Mouse (Mus musculus): ENCODE measurements around the gene Tex44. TPM values are rescaled to one million over a fixed set of nuclear protein-coding genes. Genes with fewer than 3 reads are reported as not detected.
"Not testable (repeated sequence)": the region's sequence is repeated elsewhere in the genome, so short reads cannot be mapped to it uniquely, and the experiment has no call there.

Tex44 gene
- total RNA-seq, 2 experiments from 2014 or later, result not detected

DNA sequence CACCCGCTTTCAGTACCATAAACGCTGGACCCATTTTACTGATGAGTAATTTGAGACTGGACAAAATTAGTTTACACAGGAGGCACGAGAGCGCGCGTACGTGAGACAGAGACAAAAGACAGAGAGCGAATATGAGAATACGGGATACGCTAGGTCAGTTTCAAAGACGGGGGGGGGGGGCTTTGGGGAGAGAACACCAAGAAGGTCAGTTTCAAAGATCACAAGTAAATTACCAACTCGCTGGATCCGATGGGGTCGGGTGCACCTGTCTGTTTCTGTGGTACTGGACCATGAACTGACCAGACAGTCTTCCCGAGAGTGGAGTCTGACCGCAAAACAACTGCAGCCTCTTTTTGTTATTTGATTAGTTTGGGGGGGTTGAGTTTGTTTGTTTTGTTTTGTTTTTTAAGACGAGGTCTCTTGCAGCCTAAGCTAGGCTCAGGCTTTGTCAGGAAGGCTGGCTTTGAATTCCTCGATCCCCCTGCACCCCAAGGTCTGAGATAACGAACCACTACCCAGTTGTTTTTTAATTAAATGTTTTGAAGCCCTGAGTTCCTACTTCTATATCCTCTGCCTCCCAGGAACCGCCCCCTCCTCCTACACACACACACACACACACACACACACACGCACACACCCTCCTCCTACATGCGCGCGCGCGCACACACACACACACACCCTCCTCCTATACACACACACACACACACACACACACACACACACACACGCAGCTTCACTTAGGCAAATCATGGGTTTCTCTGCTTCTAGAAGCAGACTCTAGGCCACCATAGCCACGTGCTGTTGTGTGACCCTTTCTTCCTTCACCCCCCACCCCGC is 15.0 kb downstream of the Tex44 start:
- peak; percentile 58 to 83 for DNase-seq (ENCODE audit: low spot score in 2 of 2)
- intact Hi-C loops (cut with DNase I), result loop anchor here (1.0 kb wide), 2 partner anchors 59 to 91 kb away; no protein-coding TSS in a partner anchor

DNA sequence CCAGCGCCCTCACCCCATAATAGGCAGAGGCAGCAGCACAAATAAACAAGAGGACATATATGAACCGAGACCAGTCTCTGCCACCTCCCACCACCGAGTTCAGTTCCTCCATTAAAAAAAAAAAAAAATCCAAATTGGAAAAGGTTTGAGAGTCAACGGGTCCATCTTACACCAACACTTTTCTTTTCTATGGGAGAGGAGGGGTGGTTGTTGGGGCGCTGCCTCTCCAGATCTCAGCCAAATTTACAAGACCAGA is 15.5 kb downstream of the Tex44 start:
- DNase-seq (ENCODE audit: low spot score in 2 of 2), result no peak
- intact Hi-C loops (cut with DNase I), result no loop called here

DNA sequence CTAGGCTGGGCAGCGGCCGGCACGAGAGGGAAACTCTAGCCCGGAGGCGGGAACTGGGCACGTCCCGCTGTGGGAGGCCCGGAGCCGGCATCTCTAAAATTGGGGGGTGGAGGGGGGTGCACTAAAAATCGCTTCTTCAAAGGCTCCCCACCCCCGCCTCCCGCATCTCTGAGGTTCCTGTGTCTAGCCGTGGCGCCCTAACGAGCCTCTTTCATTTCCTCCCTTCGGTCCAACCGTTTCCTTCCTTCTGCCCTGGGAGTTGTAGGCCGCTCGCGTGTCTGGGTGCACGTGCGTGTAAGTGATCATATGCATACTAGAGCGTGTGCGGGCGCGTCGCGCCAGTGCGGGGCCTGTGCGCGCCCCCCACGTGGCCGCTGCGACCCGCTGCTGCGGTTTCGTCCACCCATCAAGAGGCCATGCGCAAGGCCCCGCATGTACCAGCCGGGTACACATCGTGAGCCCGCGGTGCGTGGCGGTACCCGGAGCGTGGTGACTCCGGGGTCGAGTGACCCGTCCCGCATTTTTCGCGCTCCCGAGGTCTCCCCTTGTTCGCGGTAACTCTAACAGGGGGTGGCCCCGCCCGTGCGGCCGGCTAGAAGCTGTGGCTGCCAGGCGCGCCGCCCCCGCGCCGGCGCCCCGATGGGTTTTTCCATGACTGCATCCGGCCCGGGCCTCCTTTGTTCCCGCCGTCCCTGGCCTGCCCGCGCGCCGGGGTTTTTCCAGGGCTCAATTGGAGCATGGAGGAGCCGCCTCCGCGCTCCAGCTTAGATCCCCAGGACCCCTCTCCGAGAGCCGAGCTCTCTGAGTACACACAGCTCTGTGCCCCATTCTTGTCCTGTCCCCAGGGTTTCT is 16.1 kb downstream of the Tex44 start:
- peak; percentile 78 to 88 for DNase-seq (ENCODE audit: low spot score in 2 of 2)
- intact Hi-C loops (cut with DNase I), result loop anchor here (1.0 kb wide), 1 partner anchor 45 kb away; no protein-coding TSS in a partner anchor

DNA sequence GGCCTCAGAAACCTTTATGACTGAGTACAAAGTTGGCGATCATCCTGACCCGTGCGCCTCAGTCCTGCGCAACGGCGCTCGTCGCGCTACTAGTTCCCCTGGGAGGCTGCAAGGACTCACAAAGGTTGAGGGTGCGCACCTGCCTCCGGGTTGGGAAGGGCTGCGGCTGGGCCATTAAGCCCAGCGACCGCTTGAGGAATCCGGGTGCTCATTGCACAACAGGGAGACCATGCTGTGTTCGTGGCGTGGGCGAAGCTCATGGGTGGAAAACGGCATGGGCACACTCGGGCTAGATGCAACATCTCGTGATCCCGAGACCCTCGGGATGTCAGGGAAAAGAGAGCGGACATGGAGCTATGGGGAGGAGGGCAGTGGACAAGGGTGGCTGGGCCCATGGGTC is 16.7 kb downstream of the Tex44 start:
- no peak for DNase-seq (ENCODE audit: low spot score in 2 of 2)
- intact Hi-C loops (cut with DNase I), result loop anchor here (1.0 kb wide), 1 partner anchor 44 kb away; no protein-coding TSS in a partner anchor

DNA sequence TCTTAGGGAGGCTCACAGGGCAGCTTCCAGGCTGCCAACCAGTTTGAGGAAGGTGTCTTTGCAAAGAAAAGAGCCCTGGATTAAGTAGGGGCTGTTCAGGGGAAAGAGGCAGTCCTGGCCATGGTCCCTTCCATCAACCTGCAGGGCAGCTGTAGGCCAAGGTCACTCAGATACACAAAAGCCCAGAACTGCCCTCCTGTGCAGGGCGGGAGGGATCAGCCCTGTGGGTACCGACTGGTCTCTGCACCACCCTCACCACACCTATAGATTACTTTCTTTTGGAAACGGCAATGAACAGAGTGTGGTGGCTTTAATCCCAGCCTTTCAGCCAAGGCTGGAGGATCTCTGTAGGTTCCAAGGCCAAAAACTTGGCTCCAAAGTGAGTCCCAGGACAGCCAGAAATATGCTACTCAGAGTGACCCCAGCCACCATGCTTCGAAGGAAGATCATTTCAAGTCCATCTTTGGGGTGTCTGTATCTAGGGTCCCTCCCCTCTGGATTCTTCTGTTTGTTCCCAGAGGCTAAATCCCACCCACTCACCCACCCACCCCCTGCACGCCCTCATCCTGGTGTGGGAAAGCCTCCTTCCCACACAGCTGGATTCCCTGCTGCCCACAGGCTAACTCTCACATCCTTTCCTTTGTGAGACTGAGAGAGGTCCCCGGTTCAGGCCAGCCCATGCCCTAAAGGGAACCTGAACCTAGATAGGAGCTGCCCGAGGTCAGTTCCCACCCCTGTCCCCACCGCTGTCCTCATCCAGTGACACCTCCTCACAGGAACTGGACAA is 17.4 kb downstream of the Tex44 start:
- intact Hi-C loops (cut with DNase I), result no loop called here

DNA sequence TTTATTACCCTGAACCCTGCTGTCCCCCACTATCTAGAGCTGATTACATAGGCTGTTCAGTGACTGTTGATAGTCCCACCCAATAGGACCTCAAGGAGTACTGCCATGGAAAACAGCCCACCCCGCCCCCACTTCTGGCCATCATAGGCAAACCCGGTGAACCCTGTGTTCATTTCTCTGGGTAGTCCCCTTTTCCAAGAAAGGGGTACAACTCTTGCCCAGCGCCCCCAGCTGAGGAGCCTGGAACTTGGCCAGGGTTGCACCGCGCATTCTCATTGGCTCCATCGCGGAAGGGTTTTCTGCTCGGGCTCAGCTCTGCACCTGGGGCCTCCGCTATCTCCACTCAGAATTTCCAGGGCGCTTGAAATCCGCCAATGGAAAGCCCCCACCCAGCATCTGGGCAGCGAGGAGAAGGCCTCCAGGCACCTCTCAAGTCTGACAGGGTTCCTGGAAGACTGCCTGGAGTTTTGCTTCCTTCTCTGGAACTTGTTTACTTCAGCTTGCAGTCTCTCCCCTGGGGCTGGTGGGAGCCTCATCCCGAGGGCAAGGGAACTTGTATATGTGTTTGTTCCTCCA is 21.6 kb downstream of the Tex44 start:
- DNase-seq (ENCODE audit: low spot score in 2 of 2), result no peak
- intact Hi-C loops (cut with DNase I), result no loop called here

More for the DNA sequence above, 17.4 kb downstream of the Tex44 start:
- no peak for DNase-seq (ENCODE audit: low spot score in 2 of 2)

DNA sequence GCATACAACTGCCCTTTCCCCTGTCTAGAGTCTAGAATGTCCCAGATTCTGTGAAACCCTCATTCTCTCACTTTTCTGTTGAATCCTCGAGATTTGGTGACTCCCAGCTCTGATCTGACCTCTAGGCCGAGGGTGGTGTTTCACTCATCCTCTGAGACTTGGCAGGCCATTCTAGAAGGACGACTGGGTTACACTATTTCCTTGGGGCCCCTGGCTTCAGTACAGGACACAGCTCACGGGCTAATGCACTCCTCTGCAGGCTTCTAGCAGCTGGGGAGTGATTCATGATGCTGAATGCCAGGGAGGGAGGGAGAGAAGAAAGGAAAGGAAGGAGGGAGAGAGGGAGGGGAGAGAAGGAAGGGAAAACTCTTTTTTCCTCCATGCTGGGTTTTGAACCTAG is 22.1 kb downstream of the Tex44 start:
- intact Hi-C loops (cut with DNase I), result no loop called here
- DNase-seq (ENCODE audit: low spot score in 2 of 2), result no peak

DNA sequence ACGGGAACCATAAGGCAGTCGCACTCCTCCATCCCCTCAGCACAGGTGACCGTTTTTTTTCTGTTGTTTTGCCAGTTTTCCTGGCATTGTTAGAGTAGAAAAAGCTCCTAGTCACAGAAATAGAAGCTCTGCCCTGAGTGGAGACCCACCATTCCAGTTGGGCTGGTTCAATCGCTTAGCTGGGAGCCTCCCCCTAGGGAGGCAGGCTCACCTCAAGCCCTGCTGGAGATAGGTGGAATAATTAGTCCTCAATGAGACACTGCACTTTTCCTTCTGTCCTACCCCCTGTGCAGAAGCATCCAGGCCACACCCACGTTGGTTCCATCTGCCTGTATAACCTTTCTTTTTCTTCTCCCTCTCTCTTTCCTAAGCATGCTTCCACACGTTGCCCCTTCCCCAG is 23.8 kb downstream of the Tex44 start:
- intact Hi-C loops (cut with DNase I), result no loop called here
- no peak for DNase-seq (ENCODE audit: low spot score in 2 of 2)

DNA sequence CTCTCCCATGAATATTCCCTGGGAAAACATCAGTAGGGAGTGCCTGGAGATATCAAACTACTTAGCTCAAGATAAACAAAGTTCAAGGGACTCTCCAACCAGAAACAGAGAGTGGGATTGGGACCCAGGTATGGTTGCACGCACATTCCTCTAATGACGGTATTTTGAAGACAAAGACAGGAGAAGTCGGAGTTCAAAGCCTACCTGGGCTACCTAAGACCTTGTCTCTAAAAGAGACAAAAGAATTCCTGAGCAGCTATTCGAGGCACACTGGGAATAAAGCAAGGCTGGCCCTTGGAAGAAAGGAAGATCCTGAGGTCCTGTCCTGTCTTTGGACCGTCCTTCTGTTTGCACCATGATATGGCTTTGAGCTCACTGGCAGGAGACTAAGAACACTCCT is 26.6 kb downstream of the Tex44 start:
- no peak for DNase-seq (ENCODE audit: low spot score in 2 of 2)
- intact Hi-C loops (cut with DNase I), result no loop called here

DNA sequence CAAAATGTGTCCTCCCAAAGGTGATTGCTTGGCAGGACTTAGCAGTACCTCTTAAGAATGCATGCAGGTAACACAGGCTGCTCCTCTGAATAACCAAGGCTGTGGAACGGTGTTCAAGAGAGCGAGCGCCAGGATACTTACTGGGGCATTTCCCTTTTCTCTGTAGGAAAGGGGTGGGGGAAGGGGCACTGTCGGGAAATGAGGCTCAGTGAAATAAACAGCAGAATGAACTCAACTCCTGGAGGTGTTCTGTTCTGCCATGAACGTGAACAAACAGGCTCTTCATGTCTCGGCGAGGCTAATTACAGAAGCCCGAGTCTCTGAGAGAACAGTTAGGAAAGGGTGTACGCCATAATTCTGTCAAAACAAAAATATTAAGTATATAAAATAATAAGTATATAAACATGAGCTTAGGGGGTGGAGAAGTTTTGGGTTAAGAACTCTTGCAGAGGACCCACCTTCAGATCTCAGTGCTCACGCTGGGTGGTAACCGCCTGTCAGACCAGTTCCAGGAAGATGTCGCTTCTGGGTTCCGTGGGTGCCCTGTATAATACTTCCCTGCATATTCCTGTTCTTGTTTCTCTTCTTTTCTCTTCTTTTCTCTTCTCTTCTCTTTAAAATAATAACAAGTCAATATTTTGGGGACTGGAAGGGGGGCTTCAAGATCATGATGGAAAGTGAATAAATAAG is 30.9 kb downstream of the Tex44 start:
- intact Hi-C loops (cut with DNase I), result no loop called here

DNA sequence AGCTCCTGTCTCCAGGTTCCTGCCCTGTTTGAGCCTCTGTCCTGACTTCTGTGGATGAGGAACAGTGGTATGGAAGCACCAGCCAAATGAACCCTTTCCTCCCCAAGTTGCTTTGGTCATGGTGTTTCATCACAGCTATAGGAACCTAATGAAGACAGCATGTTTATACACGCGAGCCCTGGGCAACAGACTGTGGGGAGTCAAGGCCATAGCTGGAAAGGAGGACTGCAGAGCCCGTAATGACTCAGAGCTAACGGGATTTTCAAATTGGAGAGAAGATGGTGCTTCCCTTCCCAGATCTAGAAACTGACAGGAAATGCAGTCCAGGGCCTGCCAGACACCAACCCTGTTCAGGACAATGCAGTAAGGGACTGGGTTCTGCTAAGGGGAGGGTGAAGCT is 33.2 kb downstream of the Tex44 start:
- no peak for DNase-seq (ENCODE audit: low spot score in 2 of 2)
- intact Hi-C loops (cut with DNase I), result no loop called here

More for the DNA sequence above, 30.9 kb downstream of the Tex44 start:
- DNase-seq (ENCODE audit: low spot score in 2 of 2), result no peak

DNA sequence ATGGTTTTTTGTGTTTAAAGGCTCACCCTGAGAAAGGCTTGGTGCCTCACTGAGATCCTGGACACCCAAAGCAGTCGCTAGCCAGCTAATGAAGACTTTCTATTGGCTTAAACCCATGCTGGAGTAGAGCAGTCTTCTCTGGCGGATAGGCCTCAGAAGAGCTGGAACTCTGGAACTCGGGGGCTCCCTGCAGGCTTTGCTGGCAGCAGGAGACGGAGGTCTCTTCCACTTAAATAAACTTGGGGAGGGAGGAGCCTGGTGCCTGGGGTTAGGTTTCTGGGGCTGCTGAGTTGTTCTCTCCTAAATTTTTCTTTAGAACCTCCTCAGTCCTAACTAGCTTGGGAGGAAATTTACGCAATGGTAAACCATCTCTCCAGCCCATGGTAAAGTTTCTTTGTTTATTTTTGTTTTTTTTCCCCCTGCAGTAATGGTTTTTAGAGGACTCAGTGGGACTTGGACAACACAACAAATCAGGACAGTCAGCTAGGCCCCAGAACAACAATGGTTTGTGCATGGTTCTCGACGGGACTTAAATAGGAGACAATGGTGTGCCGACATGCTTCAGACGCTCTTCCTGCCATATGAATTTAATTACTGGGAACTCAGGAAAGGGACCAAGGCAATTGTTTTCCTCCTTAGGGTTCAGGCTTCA is 38.2 kb downstream of the Tex44 start:
- DNase-seq (ENCODE audit: low spot score in 2 of 2), result no peak
- intact Hi-C loops (cut with DNase I), result no loop called here

DNA sequence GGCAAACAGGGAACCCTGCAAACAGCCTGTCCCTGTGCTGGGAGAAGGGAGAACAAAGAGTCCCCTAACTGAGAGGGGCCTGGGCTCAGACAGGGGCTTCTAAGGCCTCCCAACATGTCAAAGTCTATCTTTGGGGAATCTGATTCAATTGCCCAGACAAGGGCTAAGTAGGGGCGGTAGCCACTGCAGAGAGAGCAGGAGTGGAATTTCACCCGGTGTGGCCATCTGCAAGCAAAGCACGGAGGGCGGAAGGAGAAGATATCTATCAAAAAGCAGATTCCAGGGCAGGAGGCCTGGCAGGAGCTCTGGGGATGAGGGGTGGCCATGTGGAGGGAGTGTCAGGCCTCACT is 38.7 kb downstream of the Tex44 start:
- DNase-seq (ENCODE audit: low spot score in 2 of 2), result no peak
- intact Hi-C loops (cut with DNase I), result no loop called here

DNA sequence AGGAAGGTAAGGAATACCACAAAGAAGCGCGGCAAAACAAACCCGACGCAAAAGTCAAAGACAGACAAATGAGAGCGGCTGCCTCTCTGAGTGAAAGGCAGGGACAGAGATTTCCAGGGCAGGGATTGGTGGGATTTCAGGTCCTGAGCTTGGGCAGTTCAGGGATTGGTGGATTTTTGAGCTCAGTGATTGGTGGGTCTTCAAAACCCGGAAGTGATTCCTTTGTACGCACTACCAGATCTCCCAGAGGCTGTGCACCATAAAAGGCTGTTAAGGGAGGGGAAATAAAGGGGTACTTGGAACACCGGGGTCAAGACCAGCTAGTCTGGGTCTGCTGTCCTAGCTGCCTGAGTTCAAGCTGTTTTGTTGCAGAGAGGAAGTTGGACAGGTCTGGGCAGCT is 41.3 kb downstream of the Tex44 start:
- intact Hi-C loops (cut with DNase I), result no loop called here
- no peak for DNase-seq (ENCODE audit: low spot score in 2 of 2)

DNA sequence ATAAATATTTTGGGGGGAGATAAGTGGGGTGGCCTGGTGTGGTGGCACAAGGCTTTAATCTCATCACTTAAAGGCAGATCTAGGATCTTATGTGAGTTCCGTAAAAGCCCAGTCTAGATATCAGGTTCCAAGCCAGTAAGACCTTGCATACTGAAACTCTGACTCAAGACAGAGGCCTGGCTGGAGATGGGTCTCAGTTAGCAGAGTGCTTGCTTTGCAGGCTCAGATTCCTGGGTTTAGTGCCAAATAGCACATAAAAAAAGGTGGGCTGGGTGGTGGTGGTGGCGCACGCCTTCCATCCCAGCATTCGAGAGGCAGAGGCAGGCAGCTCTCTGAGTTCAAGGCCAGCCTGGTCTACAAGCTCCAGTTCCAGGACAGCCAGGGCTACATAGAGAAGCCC is 43.7 kb downstream of the Tex44 start:
- intact Hi-C loops (cut with DNase I), result no loop called here
- DNase-seq (ENCODE audit: low spot score in 2 of 2), result no peak

DNA sequence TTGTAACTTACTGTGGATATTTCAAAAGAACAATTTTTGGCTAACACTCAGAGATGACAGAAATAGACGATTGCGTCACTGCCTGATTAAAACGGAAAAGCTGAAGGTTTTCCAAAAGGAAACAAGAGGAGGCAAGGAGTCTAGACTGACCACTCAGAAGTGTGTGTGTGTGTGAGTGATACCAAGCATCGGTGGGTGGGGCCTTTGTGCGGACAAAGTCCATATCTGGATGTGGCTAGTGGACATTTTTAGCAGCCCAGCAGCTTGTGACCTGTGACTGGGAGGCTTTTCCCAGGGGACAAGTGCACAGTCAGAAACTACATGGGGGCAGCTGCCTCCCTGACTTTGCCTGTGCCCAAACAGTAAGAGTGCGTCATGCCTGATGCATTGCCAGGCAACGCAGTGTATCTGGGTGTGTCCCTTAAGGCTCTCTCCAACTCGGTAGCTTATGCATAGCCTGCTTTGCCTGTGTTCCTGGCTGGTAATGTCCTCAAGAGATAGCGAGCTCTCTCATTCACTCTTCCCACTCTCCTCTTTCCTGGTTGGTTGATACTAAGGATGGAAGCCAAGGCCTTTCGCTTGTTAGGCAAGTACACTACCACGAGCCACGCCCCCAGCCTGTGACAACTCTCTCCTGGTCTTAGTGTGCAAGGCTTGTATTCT is 44.5 kb downstream of the Tex44 start:
- intact Hi-C loops (cut with DNase I), result no loop called here
- peak; percentile 58 to 86 for DNase-seq (ENCODE audit: low spot score in 2 of 2)

DNA sequence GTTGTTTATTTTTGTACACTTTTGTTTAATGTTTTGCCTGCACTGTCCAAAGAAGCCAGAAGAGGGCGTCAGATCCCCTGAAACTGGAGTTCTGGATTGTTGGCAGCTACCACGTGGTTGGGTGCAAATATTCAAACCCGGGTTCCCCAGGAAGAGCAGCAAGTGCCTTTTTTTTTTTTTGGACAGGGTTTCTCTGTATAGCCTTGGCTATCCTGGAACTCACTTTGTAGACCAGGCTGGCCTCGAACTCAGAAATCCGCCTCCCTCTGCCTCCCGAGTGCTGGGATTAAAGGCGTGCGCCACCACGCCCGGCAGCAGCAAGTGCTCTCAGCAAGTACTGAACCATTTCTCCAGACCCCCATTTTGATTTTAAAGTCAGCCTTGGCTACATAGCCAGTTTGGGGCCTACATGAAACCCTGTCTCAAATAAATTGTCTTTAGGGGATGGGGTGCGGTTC is 45.4 kb downstream of the Tex44 start:
- DNase-seq (ENCODE audit: low spot score in 2 of 2); intact Hi-C loops (cut with DNase I): not testable (repeated sequence)
